Mouse (Mus musculus): ENCODE measurements at regions not wholly inside any gene's neighbourhood (a gene's known extent, or its start where the extent isn't known, plus 50 kb on each side); places are given as distances from the start of the nearest gene placed in this dataset.

DNA sequence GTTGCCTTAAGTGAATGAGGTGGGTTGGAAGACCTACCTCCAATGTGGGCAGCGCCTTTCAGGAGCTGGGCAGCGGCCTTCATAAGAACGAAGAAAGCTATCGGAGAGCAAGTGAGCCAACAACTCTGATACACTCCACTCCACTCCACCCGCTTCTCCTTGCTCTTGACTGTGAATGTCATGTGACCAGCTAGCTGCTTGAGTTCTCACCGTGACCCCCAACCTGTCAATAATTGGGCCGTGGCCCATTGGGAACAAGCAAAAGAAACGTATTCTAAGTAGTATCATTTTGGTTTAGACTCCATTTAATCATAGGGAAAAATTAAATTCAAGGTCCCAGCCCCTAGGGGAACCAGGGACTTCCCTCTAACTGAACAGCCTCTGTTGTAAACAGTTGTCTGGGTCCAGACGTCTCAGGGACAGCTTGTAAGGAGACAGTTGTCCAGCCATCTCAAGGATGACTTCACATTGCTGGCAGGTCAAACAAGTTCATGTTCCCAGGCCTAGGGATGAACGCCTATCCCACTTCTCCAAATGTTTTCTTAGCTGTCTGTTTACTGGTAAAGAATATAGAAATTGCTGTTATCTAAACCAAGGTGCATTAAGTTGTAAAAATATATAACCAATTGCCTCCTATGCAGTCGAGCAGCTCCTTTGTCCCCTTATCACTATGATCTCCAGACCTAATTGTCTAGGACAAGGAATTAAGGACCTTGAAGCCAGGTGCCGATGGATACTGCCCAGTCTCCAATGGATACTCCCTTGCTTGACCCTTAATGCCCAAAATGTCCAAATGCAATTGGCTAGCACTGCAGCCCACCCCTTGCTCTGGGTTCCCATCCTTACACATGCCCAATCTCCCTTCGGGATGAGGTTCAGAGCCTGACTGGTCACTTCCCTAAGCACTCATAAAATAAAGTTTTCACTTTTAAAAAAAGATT is 67.1 kb upstream of the Cpm start:
- Histone ChIP-seq H3K27ac (ENCODE audit: insufficient read depth, low read depth) (no peak overlapping the region), H3K9me3 (replicated peaks; ENCODE audit: low read length) (peaks cover 9% of the 10 kb centered on the region), H3K27me3 (replicated peaks) (peaks cover 18% of the 10 kb centered on the region), H3K36me3 (replicated peaks in 1 of 2; ENCODE audit: control insufficient read depth in 1 of 2, insufficient read depth in 1 of 2, low read length in 1 of 2) (no peaks in the 10 kb centered on the region), H3K4me3 (replicated peaks in 1 of 3; ENCODE audit: low read depth in 2 of 3, low read length in 2 of 3, poor library complexity in 1 of 3) (no peak overlapping the region), H3K79me2 (replicated peaks; ENCODE audit: control insufficient read depth, extremely low read depth, insufficient read depth, poor library complexity, severe bottlenecking) (no peaks in the 10 kb centered on the region), H3K4me2 (ENCODE audit: insufficient read depth, low read depth, poor library complexity, severe bottlenecking) (no peak overlapping the region), H3K9ac (ENCODE audit: insufficient read depth, low read depth) (no peak overlapping the region), H3K4me1 (ENCODE audit: control insufficient read depth in 1 of 2, insufficient read depth in 2 of 2) (peaks cover 0 to 25% of the 10 kb centered on the region in 2 experiments; a peak in 2 of 4 replicates)
- no peak for DNase-seq (ENCODE audit: extremely low read depth)
- TF ChIP-seq MAZ (IDR thresholded peaks at IDR 0.05; ENCODE audit: low read depth, low read length) (no peak), JUND (conservative IDR thresholded peaks at IDR 0.05; ENCODE audit: low read depth, low read length) (no peak), MAFK (IDR thresholded peaks at IDR 0.05; ENCODE audit: insufficient replicate concordance, low read length) (no peak), CTCF (conservative IDR thresholded peaks at IDR 0.05 in 1 of 2, IDR thresholded peaks at IDR 0.05 in 1 of 2; ENCODE audit: low read depth in 2 of 2, low read length in 2 of 2) (no peak), POLR2AphosphoS2 (IDR thresholded peaks at IDR 0.05; ENCODE audit: low read depth, low read length) (no peak), BHLHE40 (IDR thresholded peaks at IDR 0.05; ENCODE audit: low read depth, low read length) (no peak), CHD2 (IDR thresholded peaks at IDR 0.05; ENCODE audit: low read length) (no peak)
- in situ Hi-C loops (cut with MboI; ENCODE audit: low pct_ligation_motif_present, low pct_unique_long_range_greater_than_20kb, low sequenced_read_pairs) (no loop called here), dilution Hi-C loops (cut with MboI; ENCODE audit: extremely low pct_ligation_motif_present, extremely low pct_unique_long_range_greater_than_20kb, low sequenced_read_pairs) (no loop called here)

DNA sequence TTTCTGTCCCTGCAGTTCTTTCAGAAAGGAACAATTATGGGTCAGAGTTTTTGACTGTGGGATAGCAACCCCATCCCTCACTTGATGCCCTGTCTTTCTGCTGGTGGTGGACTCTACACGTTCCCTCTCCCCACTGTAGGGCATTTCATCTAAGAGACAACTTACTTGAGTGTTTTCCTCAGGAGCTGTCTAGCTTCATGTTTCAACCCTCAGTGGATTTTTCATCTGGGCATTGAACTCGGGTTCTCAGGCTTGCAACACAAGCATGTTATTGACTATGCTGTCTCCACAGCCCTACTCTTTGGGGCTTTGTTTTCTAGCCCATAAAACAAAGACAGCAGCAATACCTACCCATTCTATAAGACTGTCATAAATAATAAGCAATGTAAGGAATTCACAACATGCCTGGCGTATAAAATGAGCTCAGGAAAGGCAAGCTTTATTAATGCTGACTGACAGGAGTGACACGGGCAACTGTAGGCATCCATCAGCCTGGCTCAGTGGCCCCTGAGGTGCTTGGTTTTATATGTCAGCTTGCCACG is 68.0 kb upstream of the Cpm start:
- in situ Hi-C loops (cut with MboI; ENCODE audit: low pct_ligation_motif_present, low pct_unique_long_range_greater_than_20kb, low sequenced_read_pairs) (no loop called here), dilution Hi-C loops (cut with MboI; ENCODE audit: extremely low pct_ligation_motif_present, extremely low pct_unique_long_range_greater_than_20kb, low sequenced_read_pairs) (no loop called here)
- Histone ChIP-seq H3K4me3 (replicated peaks in 1 of 3; ENCODE audit: low read depth in 2 of 3, low read length in 2 of 3, poor library complexity in 1 of 3) (no peak overlapping the region), H3K4me2 (ENCODE audit: insufficient read depth, low read depth, poor library complexity, severe bottlenecking) (no peak overlapping the region), H3K27ac (ENCODE audit: insufficient read depth, low read depth) (no peak overlapping the region), H3K79me2 (replicated peaks; ENCODE audit: control insufficient read depth, extremely low read depth, insufficient read depth, poor library complexity, severe bottlenecking) (no peaks in the 10 kb centered on the region), H3K36me3 (replicated peaks in 1 of 2; ENCODE audit: control insufficient read depth in 1 of 2, insufficient read depth in 1 of 2, low read length in 1 of 2) (no peaks in the 10 kb centered on the region), H3K9me3 (replicated peaks; ENCODE audit: low read length) (peaks cover 2% of the 10 kb centered on the region), H3K9ac (ENCODE audit: insufficient read depth, low read depth) (no peak overlapping the region), H3K4me1 (ENCODE audit: control insufficient read depth in 1 of 2, insufficient read depth in 2 of 2) (peaks cover 2 to 29% of the 10 kb centered on the region in 2 experiments; a peak in 3 of 4 replicates), H3K27me3 (replicated peaks) (peaks cover 21% of the 10 kb centered on the region)
- DNase-seq (ENCODE audit: extremely low read depth), result no peak
- TF ChIP-seq SIN3A (IDR thresholded peaks at IDR 0.05; ENCODE audit: low read length), result no peak
- no peak for TF ChIP-seq NELFE (IDR thresholded peaks at IDR 0.05; ENCODE audit: low read depth, low read length)
- TF ChIP-seq RAD21 (IDR thresholded peaks at IDR 0.05; ENCODE audit: low read depth, low read length), result no peak
- TF ChIP-seq JUND (conservative IDR thresholded peaks at IDR 0.05; ENCODE audit: low read depth, low read length), result no peak

All from CH12.LX (cell line).